Mouse (Mus musculus) heart, embryonic 14.5 days (tissue): ENCODE data around the gene Rpl39. TPM values are rescaled to one million over a fixed set of nuclear protein-coding genes. Genes with fewer than 3 reads are reported as not detected.
A peak's percentile ranks its signal among the peaks of the same experiment; 100 is the strongest.

ENCODE experiments used
- ATAC-seq: fragments of 200-750 bp; cut with Nextera tagmentation; 2 replicates; pipeline ENCODE4 v1.8.0; 2017; ENCODE audit warnings: low read depth, moderate TSS enrichment; ENCODE audit not compliant: insufficient number of reproducible peaks, insufficient read depth, low FRiP score
- H3K27ac ChIP-seq, 2 experiments: fragments of 200-500 bp in 1 of 2; fragments of 300-500 bp in 1 of 2; sonication (generic) in 1 of 2; replicated peaks in 1 of 2; 2 replicates each; pipeline ENCODE4 v1.5.1; 2012 to 2014; ENCODE audit warnings: low read depth in 2 of 2, low read length in 2 of 2, control low read depth in 1 of 2, mild to moderate bottlenecking in 1 of 2, mixed read lengths in 1 of 2; ENCODE audit not compliant: control insufficient read depth in 1 of 2, insufficient read depth in 1 of 2
- H3K27me3 ChIP-seq: fragments of 300-500 bp; sonication (generic); 2 replicates; pipeline ENCODE4 v1.6.1; 2014; ENCODE audit warnings: mild to moderate bottlenecking, low read length, control low read depth; ENCODE audit not compliant: control insufficient read depth, insufficient read depth
- H3K36me3 ChIP-seq: fragments of 300-500 bp; sonication (generic); 2 replicates; pipeline ENCODE4 v1.6.1; 2014; ENCODE audit warnings: mild to moderate bottlenecking, control low read depth, low read length, mixed read lengths; ENCODE audit not compliant: control insufficient read depth, insufficient read depth
- H3K4me1 ChIP-seq, 2 experiments: fragments of 200-500 bp in 1 of 2; fragments of 300-500 bp in 1 of 2; sonication (generic) in 1 of 2; 2 replicates each; pipeline ENCODE4 v1.6.1; 2012 to 2014; ENCODE audit warnings: low read length in 2 of 2, control low read depth in 1 of 2, mixed read lengths in 1 of 2; ENCODE audit not compliant: control insufficient read depth in 2 of 2, insufficient read depth in 2 of 2
- H3K4me2 ChIP-seq: fragments of 300-500 bp; sonication (generic); 2 replicates; pipeline ENCODE4 v1.6.1; 2014; ENCODE audit warnings: mild to moderate bottlenecking, low read length
- H3K4me3 ChIP-seq, 2 experiments: fragments of 200-500 bp in 1 of 2; fragments of 300-500 bp in 1 of 2; sonication (generic) in 1 of 2; 2 replicates each; pipeline ENCODE4 v1.5.1; 2012 to 2014; ENCODE audit warnings: low read length in 2 of 2, mild to moderate bottlenecking in 2 of 2, control low read depth in 1 of 2, low read depth in 1 of 2, moderate library complexity in 1 of 2; ENCODE audit not compliant: control insufficient read depth in 1 of 2, insufficient read depth in 1 of 2
- H3K9ac ChIP-seq: fragments of 300-500 bp; sonication (generic); 2 replicates; pipeline ENCODE4 v1.6.1; 2014; ENCODE audit warnings: mild to moderate bottlenecking, low read length
- H3K9me3 ChIP-seq: fragments of 300-500 bp; sonication (generic); 2 replicates; pipeline ENCODE4 v1.6.1; 2016; ENCODE audit warnings: low read length, control low read depth; ENCODE audit not compliant: control insufficient read depth
- WGBS: fragments of 180-500 bp; shearing (Covaris S2); extraction: QIAGEN DNeasy Blood & Tissue Kit; methylation state at CpG from one replicate; pipeline ENCODE4 v1.1.7; 2014; 5-methylcytosine and 5-hydroxymethylcytosine counted together
- polyA plus RNA-seq: library from polyadenylated mRNA; unstranded; fragments of >200 nt; fragmentation: Nextera tagmentation; extraction: Ambion mirVana; gene quantifications from 2 replicates; pipeline ENCODE4 v1.2.1, GENCODE M21; 2014

Gene Rpl39
- 409 and 451 TPM in 2 replicates for polyA plus RNA-seq

DNA sequence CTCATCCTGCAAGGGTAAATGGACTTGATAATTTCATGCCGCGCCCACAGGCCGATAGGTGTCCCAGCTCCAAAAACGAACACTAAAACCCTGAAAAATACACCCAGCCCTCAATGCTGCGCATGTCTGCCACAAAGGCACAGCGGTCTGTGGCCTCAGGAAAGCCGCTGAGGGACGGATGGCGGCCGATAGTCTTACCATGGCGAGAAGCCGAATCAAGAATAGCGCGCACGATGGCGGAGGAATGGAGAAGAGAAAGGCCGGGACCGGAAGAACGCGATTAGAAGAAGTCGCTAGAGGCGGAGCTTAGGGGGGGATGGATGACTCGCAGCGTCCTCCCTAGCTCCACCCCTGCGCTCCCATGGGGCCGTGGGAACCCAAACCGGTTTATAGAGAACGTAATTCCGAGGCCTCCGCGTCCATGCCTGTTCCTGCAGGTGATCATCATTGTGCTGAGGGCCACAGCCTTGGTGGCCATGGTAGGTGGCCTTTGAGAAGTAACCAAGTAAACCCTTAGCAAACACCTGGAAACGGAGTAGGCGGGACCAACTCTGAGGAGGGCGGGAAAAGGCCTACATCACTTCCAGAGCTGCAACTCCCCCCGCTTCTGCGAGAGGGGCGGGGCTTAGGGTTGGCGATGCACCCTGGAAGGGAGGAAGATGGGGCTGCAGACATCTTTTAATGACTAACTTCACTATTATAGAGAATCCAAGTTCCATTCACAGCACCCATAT, at the start of gene Rpl39:
Rpl39 (minus strand) TSS at position 476 of the 734 bp plus-strand sequence.
- WGBS: 8% methylated on average over 38 of the region's 38 CpGs
- peak; percentile 90 for ATAC-seq
- peak within 1 kb of the TSS; percentile 58 to 84 for H3K4me3 ChIP-seq

GRCm38 (mm10) chrX:37126671-37127358, 41.6 kb upstream of the Rpl39 start, which contains the start of gene Nkap:
Nkap (plus strand) TSS chrX:37126795.
- Histone ChIP-seq H3K9ac (peak within 1 kb of the TSS; percentile 81), H3K27me3 (no peaks in the 10 kb centered on the region), H3K36me3 (0 out of 2 replicates have a peak, but pooled peaks cover 8% of the 10 kb centered on the region), H3K4me1 (0 out of 4 replicates have a peak, but pooled peaks cover 2 to 7% of the 10 kb centered on the region in 2 experiments), H3K9me3 (no peaks in the 10 kb centered on the region), H3K4me3 (peak within 1 kb of the TSS; percentile 65 to 94), H3K4me2 (peak within 1 kb of the TSS; percentile 64), H3K27ac (peak within 1 kb of the TSS; percentile 66 to 79)
- peak; percentile 56; the same call in 1 of the 2 replicates for ATAC-seq
- 11% methylated on average over 58 of the region's 58 CpGs for WGBS

More for the DNA sequence above, at the start of gene Rpl39:
- Histone ChIP-seq H3K4me2 (peak within 1 kb of the TSS; percentile 70), H3K9ac (peak within 1 kb of the TSS; percentile 81), H3K27me3 (no peaks in the 10 kb centered on the region), H3K4me1 (peaks cover 0 to 3% of the 10 kb centered on the region in 2 experiments; a peak in 1 of 4 replicates), H3K36me3 (peaks cover 28% of the 10 kb centered on the region), H3K27ac (peak within 1 kb of the TSS; percentile 87 to 99), H3K9me3 (no peaks in the 10 kb centered on the region)

- no peaks in the 10 kb centered on the region for H3K9me3 ChIP-seq
- no peaks in the 10 kb centered on the region for H3K27me3 ChIP-seq
- H3K27ac ChIP-seq: no peak overlapping the region
- no peak overlapping the region for H3K4me3 ChIP-seq
- H3K4me2 ChIP-seq: no peak overlapping the region
- 0 out of 4 replicates have a peak, but pooled peaks cover 2 to 7% of the 10 kb centered on the region in 2 experiments for H3K4me1 ChIP-seq
- WGBS: 82% methylated on average over 7 of the region's 7 CpGs
- H3K36me3 ChIP-seq: no peaks in the 10 kb centered on the region
- no peak for ATAC-seq
- no peak overlapping the region for H3K9ac ChIP-seq
Measured at GRCm38 (mm10) chrX:37125511-37125910, 40.3 kb upstream of the Rpl39 start.

GRCm38 (mm10) chrX:37120212-37120611, 35.0 kb upstream of the Rpl39 start:
- Histone ChIP-seq H3K4me2 (no peak overlapping the region), H3K36me3 (no peaks in the 10 kb centered on the region), H3K27ac (no peak overlapping the region), H3K4me3 (no peak overlapping the region), H3K9ac (no peak overlapping the region), H3K9me3 (no peaks in the 10 kb centered on the region), H3K27me3 (no peaks in the 10 kb centered on the region), H3K4me1 (no peaks in the 10 kb centered on the region)
- WGBS: 59% methylated on average over 5 of the region's 5 CpGs
- ATAC-seq: no peak

DNA sequence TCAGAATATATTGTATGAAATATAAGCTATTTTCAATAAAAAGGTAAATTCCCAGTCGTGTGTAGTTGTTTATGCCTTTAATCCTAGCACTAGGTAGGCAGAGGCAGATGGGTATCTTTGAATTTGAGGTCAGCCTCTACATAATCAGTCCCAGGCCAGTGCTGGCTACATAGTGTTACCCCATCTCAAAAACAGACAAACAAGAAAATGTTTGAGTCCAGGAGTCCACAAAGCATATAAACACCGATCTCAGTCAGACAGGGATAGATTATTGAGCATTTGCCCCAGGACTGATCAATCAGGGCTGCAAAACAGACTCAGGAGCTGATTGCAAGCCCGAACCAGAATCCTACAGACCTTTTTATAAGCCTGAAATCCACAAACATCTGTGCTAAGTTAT, 34.4 kb upstream of the Rpl39 start:
- Histone ChIP-seq H3K27ac (no peak overlapping the region), H3K4me3 (no peak overlapping the region), H3K36me3 (no peaks in the 10 kb centered on the region), H3K9me3 (no peaks in the 10 kb centered on the region), H3K4me2 (no peak overlapping the region), H3K9ac (no peak overlapping the region), H3K4me1 (no peaks in the 10 kb centered on the region), H3K27me3 (no peaks in the 10 kb centered on the region)
- ATAC-seq: no peak
- WGBS: 55% methylated on average over 3 of the region's 3 CpGs

DNA sequence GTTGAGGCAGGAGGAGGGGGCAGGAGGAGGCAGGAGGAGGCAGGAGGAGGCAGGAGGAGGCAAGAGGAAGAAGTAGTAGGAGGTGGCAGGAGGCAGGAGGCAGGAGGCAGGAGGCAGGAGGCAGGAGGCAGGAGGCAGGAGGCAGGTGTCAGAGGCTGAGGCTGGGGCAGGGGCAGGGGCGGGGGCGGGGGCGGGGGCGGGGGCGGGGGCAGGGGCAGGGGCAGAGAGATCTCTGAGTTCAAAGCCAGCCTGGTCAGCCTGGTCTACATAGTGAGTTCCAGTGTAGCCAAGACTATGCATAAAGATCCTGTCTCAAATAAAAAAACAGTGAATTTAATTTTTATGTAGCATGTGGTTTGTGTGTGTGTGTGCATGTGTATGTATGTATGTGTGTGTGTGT, 31.9 kb upstream of the Rpl39 start:
- Histone ChIP-seq H3K9ac (no peak overlapping the region), H3K4me2 (no peak overlapping the region), H3K9me3 (no peaks in the 10 kb centered on the region), H3K27ac (no peak overlapping the region), H3K4me1 (no peaks in the 10 kb centered on the region), H3K36me3 (no peaks in the 10 kb centered on the region), H3K4me3 (no peak overlapping the region), H3K27me3 (no peaks in the 10 kb centered on the region)
- no peak for ATAC-seq
- WGBS: no CpG with 5 or more reads among the region's 5 CpGs

GRCm38 (mm10) chrX:37110881-37111193, 25.6 kb upstream of the Rpl39 start:
- Histone ChIP-seq H3K4me1 (peaks cover 0 to 5% of the 10 kb centered on the region in 2 experiments; a peak in 1 of 4 replicates), H3K4me3 (no peak overlapping the region), H3K4me2 (0 out of 2 replicates have a peak overlapping the region, but pooled peaks have one; percentile 4), H3K36me3 (no peaks in the 10 kb centered on the region), H3K27ac (no peak overlapping the region), H3K9ac (no peak overlapping the region), H3K9me3 (no peaks in the 10 kb centered on the region), H3K27me3 (no peaks in the 10 kb centered on the region)
- no peak for ATAC-seq
- WGBS: 70% methylated on average over 4 of the region's 4 CpGs
